Mouse (Mus musculus) megakaryocyte-erythroid progenitor cell, adult 5-6 weeks (primary cell): ENCODE data around the gene Csmd2. TPM values are rescaled to one million over a fixed set of nuclear protein-coding genes. Genes with fewer than 3 reads are reported as not detected.
"Not testable (repeated sequence)": the region's sequence is repeated elsewhere in the genome, so short reads cannot be mapped to it uniquely, and the experiment has no call there.

Experiments
- ATAC-seq: replicated peaks from 2 replicates; pipeline ENCODE4 v1.8.0; 2016; ENCODE audit warnings: mild to moderate bottlenecking, inconsistent platforms; ENCODE audit not compliant: severe bottlenecking, poor library complexity, low FRiP score, low TSS enrichment
- total RNA-seq, 2 experiments: library from RNA; stranded (forward) in 1 of 2; stranded (reverse) in 1 of 2; fragments of 200-1000, 215-1000 nt in 1 of 2; fragments of >200 nt in 1 of 2; fragmentation: Nextera tagmentation in 1 of 2; gene quantifications; 2 replicates each; pipeline ENCODE4 v1.2.3; 2014 to 2017

Csmd2 gene
- total RNA-seq, 2 experiments from 2014 or later, result not detected

DNA sequence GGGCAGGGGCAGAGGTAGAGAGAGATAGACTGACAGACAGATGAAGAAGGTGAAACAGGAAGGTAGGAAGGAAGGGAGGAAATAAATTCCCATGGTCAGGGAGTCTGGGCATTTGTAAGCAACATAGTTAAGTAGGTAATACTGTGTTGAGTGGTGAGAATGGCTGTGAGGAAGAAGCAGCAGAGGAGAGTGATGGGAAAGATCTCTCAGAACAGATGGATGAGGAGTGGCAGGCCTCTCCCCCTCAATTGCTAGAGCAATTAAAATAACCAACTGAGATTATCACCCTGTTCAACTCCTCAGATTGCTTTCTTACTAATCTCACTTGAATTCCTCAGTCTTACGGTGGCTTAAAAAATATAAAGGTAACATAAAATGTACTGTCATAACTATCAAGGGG, 40.6 kb downstream of the Csmd2 start:
- no peak for ATAC-seq

DNA sequence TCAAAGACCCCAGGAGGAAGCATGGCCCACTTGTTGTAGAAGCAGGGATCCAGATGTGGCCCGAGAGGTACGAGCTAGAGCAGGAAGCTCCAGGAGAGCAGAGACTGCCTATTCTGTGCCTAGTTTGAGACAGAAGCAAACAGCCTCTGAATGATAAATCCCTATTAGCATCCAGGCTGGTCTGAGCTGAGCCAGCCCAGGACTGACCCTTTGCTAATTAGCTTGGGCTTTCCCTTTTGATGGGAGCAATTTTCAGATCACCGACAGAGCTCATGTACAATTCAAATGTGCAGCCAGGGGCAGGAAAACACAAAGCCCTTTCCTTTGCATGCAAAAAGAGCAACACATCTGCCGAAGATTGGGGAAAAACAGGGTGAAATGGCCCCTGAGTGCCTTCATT, 54.2 kb downstream of the Csmd2 start:
- ATAC-seq, result no peak

DNA sequence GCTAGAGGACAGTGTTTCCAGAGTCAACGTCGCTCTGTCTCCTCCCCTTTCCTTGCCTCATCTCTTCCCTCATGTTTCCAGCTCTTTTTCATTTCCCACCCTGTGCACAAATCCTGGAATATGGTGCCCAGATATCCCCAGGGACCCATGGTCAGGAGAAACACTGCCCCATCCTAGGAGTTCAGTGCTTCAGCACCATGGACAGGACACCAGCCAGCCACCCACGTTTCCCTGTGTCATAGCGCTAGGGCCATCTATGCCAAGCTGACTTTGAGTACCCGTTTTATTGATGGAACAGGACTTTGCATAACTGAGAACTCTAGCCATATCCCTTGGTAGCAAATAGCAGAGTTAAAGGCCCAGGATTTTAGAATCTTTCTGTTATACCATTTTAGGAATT, 55.0 kb downstream of the Csmd2 start:
- no peak for ATAC-seq

DNA sequence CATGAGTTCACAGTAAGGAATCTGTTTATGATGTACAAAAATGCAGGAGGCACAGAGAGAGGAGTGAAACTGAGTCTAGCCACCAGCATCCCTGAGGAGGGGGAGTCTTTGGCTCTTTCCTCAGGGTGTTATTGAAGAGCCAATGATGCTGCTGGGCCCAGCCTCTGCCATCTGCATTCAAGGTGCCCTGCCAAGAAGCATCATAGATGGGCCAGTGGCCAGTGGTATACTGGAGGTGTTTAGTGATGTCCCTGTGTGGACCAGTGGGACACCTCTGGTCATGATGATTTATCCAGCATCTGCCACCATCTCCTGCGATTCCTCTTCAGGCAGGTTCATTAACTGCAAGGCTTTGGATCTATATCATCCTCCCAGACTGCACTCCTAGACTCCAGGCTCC, 61.1 kb downstream of the Csmd2 start:
- ATAC-seq, result no peak

DNA sequence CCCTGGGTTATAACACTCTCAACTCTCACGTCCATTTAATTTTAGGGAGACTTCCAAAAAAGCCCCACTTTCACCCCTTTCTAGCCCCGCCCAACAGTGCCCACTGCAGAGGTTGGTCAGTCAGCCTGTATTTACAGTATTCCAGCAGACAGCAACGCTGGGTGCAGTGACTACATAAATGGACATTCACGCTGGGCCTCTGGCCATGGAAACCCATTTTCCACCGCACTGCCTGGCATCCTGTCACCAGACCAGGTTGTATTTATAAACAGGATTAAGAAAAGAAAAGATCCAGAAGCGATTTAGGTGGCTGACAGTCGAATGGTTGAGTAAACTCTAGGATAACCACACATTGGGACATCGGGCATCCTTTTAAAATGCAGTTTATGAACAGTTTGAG, 65.0 kb downstream of the Csmd2 start:
- ATAC-seq, result no peak

DNA sequence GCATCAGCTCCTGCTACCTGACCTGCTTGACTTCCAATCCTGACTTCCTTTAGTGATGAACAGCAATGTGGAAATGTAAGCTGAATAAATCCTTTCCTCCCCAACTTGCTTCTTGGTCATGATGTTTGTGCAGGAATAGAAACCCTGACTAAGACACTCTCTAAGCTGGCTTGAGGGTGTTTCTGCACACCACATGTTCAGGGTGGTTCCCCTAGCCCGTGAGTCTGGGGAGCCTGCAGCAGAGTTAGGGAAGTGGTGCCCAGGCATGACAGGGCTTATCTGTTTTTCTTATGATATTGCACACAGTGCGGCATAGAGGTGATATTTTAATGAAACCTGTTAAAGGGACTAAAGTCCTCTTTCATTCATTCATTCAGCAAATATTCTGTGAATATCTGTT, 73.6 kb downstream of the Csmd2 start:
- not testable (repeated sequence) for ATAC-seq

DNA sequence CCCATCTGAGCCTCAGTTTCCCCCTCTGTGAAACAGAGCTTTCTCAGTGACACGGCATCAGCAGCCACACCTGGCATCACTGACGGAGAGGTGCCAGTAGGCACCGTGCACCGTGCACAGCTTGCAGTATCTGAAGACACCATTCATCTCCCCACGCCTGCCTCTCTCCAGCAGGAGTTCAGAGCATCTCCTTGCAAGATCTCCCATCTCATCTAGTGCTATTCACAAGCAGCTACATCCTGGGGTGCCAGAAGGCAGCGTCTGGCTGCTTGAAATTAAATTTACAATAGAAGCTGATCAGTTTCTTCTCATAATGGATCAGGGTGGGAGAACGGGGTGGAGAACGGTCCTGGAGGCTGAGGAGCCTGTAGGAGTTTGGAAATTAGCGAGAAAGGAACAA, 79.5 kb downstream of the Csmd2 start:
- ATAC-seq, result no peak

DNA sequence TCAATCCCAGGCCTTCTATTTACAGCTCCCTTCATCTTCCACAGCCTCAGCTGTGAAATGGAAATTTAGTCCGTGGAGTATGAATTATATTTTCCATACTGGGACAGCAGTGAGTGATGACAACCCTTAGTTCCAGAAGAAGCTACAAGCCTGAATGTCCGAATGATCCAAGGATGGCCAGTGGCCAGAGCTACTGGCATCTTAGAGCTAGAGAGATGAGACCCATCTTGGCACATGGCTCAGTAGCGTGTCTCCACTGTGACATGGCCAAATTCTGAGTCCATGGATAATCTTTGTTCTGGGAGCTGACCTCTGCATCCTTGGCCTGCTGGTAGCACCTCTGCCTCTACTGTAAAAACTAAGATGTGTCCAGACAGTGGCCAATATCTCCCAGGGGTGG, 96.8 kb downstream of the Csmd2 start:
- ATAC-seq, result no peak

DNA sequence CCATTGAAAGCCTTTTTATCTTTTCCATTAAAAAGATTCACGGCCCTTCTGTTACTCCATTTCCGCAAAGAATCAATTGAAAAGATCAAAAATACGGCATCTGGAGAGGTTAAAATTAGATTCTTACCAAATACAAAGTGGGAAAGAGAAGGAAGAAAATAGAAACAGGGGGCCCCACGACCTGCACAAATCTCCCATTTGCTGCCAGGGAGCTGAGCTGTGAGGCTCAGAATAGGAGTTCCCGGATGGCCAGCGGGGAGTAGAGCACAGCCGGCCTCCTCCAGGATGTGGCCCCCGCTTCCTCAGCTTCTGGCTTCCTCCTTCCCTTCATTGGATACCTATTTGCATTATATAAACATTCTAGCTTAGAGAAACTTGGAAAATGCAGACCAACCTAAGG, 97.4 kb downstream of the Csmd2 start:
- no peak for ATAC-seq

DNA sequence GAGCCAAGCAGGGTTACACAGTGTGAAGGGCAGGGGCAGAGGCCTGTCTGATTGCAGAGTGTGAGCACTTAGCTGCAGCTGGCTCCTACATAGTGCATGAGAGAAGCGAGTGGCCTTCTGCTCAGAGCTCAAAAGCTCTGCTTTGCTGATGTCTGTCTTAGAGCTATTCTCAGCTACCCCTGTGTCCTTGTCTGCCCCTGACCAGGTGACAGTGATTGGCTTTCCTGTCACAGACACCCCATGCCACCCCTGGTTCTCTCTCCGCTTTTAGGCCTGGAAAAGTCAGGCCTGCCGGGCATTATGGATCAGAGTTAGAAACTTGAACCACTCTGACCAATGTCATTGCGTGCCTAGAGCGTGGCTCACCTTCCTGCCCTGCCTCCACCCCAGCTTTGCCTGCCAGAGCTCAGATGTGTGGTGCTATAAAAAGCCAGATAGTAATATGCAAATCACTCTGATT, 99.5 kb downstream of the Csmd2 start:
- ATAC-seq, result no peak

DNA sequence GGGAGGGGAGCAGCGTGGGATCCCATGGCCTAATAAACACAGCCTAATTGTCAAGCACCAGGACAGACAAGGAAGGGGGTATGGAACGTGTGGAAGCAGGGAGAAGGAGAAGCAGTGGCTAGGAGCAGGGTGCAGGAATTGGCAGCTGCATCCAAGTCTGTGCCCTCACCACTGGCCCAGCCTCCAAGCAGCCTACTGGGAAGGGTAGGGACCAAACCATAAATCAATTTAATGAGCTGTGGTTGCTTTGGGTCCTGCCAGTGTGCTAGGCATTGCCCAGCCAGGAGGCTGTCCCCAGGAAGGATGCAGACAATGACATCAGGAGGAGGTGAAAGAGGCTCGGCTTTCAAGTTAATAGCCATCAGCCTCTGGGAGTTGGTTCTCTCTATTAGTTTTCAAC, 100.0 kb downstream of the Csmd2 start:
- no peak for ATAC-seq

DNA sequence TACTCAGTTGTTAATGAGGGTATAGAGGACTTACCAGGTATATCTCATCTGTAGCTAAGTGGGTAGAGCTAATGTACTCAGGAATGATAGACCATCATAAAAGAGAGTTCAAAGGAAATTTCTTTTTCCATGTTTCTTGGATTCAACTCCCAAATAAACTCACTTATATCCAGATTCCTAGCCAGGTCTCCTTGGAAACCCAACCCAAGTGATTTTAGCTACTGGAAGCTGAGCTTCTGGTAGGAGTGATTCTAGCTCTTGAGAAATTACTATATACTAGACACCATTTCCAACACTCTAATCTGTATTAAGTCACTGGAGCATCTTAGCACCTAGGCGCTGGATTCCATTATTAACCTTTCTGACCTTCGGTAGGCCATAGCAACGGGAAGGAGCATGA, 100.6 kb downstream of the Csmd2 start:
- no peak for ATAC-seq

DNA sequence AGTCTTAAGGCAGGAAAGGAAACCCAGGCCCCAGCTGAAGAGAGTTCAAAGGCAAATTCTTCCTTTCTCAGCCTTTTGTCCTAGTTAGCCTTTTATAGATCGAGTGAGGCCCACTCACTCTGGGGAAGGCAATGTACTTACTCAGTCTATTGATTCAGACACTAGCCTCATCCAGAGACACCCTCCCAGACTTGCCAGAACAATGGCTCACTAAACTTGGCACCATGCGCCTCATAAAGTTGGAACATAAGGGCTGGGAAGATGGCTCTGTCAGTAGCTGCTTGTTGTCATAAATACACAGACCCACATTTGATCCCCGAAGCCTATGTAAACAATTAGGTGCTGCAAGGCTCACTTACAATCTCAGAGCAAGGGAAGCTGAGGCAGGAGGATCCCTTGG, 104.3 kb downstream of the Csmd2 start:
- no peak for ATAC-seq

DNA sequence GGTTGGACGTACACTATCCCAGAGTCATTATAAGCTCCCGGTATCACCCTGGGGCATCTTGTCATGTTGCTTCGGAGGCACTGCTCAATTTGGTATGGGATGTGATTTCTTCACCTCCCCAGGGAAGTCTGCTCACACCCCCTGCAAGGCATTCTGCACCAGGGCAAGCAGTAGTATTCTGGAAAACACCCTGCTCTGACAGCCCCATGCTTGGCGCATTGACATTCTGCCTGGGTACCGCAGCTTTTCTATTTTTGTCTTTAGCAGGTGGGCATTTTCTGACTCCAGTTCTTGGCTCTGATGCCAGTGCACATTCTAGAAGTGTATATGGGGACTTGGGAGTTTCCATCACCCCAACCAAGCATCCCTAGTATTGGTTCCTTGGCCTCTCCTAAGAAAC, 111.9 kb downstream of the Csmd2 start:
- no peak for ATAC-seq

DNA sequence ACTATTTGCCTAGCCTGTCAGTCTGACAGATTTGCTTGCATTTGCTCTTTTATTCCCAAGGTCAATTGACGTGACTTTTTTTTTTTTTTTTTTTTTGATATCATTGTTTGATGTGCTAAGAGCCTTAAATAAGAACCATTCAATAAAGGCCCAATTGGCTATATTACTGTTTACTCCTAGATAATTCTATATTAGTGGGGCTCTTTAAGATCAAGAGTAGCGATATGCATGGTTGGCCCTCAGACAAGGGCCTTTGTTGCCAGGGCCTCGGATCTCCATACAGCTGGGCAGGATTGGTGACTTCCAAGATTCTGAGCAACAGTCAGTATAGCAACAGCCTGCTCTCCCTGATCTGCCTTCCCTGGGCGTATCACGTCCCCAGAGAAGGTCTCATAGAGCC, 112.9 kb downstream of the Csmd2 start:
- no peak for ATAC-seq

DNA sequence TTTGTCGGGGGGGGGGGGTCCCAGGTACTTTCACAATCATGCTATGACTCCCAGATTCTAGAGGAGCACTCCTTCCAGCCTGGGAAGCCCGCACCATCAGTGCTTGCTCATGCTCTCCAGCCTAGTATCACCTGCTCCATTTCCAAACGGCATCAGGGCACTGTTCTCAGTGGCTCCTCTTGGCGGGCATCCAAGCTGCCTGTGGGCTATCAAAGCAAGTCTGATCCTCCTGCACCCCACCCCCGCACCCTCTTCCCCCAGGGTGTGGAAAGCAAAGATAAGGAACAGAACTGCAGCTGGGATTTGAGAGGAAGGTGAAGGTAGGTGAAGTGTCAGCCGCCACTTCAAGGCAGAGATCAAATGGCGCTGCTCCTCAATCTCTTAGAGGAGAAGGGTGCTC, 128.7 kb downstream of the Csmd2 start:
- ATAC-seq, result no peak

DNA sequence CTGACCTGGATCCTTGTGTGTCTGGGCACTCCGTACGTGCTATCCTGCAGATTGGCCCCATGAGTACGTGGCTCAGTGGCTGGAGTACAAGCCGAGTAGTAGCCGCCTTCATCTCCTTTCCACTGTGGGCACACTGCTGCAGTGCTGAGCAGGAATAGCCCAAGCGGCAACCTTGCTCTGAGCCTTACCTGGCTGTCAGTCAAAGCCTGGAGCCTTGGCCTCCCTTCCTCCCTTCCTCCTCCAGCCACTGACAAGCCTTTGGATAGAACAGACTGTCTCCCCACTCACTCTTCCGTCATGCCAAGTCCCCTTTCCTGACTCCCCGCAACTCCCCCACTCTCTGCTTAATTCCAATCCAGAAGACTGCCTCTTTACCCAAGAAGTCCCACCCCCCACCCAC, 135.6 kb downstream of the Csmd2 start:
- ATAC-seq, result no peak

DNA sequence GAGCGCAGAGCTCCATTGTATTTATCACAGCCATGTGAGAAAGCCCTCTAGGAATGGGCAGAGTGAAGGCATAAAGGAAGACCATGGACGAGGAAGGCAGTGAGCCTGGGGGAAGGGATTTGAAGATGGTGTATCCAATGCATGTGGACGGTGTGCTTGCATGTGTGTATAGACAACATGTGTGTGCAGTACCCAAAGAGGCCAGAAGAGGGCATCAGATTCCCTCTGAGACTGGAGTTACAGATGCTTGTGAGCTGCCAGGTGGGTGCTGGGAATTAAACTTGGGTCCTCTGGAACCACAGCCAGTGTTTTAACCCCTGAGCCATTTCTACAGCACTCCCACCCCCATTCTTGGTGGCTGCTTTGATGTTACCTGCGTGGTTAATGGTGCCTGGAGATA, 137.1 kb downstream of the Csmd2 start:
- no peak for ATAC-seq

DNA sequence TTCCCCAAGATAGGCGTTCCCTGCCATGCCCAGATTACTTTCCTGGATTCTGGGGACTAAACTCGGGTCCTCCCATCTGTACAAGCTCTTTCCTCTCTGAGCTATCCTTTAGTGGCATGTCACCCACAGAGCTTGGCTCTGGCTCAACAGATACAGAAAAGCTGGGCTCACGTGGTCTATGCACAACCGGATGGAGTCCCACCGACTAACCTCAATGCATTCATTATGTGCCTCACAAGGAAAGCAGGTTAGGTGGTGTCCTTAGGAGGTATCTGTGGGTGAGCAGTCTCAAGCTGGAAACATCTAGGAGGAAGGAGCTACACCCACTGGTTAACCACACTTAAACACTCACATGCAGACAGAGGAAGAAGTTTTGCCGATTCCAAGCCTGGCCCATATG, 140.9 kb downstream of the Csmd2 start:
- no peak for ATAC-seq

DNA sequence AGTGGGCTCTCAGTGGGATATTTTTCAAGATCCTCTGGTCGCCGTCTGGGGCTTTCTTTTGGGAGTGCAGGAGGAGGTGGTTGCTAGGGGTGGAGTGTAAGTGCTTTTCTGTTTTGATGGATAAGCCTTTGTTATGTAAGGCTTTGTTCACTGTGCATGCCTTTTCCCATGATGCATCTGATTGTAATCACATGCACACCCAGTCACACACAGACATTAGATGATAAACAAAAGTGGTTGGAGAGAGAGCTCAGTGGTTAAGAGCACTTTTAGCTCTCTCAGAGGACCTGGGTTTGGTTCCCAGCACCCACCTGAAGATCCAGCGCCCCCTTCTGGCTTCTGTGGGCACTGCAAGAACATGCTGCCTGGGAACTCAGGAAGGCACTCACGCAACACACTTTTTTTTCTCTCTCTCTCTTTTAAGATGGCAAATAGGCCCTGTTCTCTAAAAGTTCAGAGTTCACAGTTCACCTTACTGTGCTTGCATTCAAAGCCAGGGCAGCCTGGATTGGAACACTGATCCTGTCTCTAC, 143.0 kb downstream of the Csmd2 start:
- no peak for ATAC-seq

DNA sequence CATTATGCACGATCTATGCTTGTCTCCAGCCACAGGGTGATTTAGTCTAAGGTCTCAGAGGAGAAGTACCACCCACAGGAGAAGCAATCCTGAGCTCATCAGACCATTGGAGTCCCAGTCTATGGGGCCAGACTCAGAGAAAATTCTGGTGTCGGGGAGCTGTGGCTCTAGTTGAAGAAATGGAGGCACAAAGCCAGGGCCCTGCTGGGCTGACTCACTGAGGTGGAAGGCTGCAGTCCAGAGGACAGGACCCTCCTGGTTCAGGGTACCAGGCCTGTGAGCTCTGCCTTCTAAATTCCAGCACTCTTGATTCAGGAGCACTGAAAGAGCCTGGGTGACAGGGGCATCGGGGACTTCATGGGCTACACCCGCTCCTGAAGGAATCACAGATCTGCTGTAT, 144.0 kb downstream of the Csmd2 start:
- no peak for ATAC-seq

DNA sequence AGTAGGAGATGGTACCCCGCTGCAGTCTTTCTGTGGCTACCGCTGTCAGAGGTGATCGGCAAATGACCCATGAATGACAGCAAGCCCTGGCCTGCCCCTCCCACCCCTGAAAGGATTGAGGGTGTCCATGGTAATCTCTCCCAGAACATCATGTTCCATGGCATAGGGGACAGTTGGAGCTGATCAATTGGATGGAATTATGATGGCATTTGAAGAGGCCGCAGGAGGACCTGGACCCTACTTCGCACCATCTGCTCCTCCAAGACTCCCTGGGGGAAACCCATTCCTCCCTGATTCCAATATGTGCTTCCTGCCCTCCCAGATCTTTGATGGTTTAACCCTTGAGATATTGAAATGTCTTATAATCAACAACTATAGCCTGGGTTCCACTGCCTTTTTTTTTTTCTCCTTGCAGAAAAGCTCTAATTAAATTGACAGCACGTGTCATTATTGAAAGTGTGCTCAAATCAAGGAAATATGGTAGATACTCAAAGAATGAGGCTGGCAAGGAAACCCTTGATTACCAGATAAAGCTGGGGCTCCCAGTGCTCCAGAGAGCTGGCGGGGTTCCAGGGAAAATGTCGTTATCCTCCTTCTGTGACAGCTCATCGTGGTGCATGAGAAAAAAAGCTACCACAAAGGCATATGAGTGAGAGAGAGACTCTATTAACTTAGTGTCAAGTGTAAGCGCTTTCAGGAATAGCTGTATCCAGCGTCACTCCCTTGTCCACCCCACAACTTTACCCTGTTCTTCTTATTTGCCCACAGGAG, 145.4 kb downstream of the Csmd2 start:
- ATAC-seq, result no peak
